Mouse (Mus musculus): ENCODE measurements around the gene Fbxw7. TPM values are rescaled to one million over a fixed set of nuclear protein-coding genes. Genes with fewer than 3 reads are reported as not detected.

Gene Fbxw7
- total and polyA plus RNA-seq, 3 experiments, result 5.8 to 27.5 (median 16.8) TPM

- H3K36me3 ChIP-seq (replicated peaks), result peaks cover 89% of the 10 kb centered on the region
- H3K4me3 ChIP-seq (ENCODE audit: low read depth, low read length), result no peak overlapping the region
- ATAC-seq (ENCODE audit: extremely low read depth, insufficient number of reproducible peaks, low FRiP score, poor library complexity, severe bottlenecking) (no peak), DNase-seq (ENCODE audit: low spot score) (no peak)
- no peak for TF ChIP-seq POLR2AphosphoS5 (IDR thresholded peaks at IDR 0.05; ENCODE audit: insufficient replicate concordance, low read depth, low read length)
- no peak for TF ChIP-seq GATA2 (IDR thresholded peaks at IDR 0.05; ENCODE audit: borderline replicate concordance, low read depth, low read length)
- H3K9me3 ChIP-seq (replicated peaks), result no peaks in the 10 kb centered on the region
- no peaks in the 10 kb centered on the region for H3K4me1 ChIP-seq (ENCODE audit: insufficient read depth, low read depth, low read length)
- H3K27me3 ChIP-seq (ENCODE audit: insufficient read depth, low read length), result no peaks in the 10 kb centered on the region
Measured at GRCm38 (mm10) chr3:84971561-84971960, 156.5 kb downstream of the Fbxw7 start.

GRCm38 (mm10) chr3:84972881-84973280 is 157.8 kb downstream of the Fbxw7 start:
- Histone ChIP-seq H3K27me3 (ENCODE audit: insufficient read depth, low read length) (no peaks in the 10 kb centered on the region), H3K4me3 (ENCODE audit: low read depth, low read length) (no peak overlapping the region), H3K36me3 (replicated peaks) (peaks cover 92% of the 10 kb centered on the region), H3K9me3 (replicated peaks) (no peaks in the 10 kb centered on the region), H3K4me1 (ENCODE audit: insufficient read depth, low read depth, low read length) (no peaks in the 10 kb centered on the region)
- TF ChIP-seq GATA2 (IDR thresholded peaks at IDR 0.05; ENCODE audit: borderline replicate concordance, low read depth, low read length) (no peak), POLR2AphosphoS5 (IDR thresholded peaks at IDR 0.05; ENCODE audit: insufficient replicate concordance, low read depth, low read length) (no peak), GATA1 (IDR thresholded peaks at IDR 0.05; ENCODE audit: borderline replicate concordance, low read length) (no peak), TAL1 (conservative IDR thresholded peaks at IDR 0.05; ENCODE audit: low read depth, low read length) (no peak), CTCF (IDR thresholded peaks at IDR 0.05; ENCODE audit: low read depth, low read length) (no peak)
- DNase-seq (ENCODE audit: low spot score), result no peak
- ATAC-seq (ENCODE audit: extremely low read depth, insufficient number of reproducible peaks, low FRiP score, poor library complexity, severe bottlenecking), result no peak

DNA sequence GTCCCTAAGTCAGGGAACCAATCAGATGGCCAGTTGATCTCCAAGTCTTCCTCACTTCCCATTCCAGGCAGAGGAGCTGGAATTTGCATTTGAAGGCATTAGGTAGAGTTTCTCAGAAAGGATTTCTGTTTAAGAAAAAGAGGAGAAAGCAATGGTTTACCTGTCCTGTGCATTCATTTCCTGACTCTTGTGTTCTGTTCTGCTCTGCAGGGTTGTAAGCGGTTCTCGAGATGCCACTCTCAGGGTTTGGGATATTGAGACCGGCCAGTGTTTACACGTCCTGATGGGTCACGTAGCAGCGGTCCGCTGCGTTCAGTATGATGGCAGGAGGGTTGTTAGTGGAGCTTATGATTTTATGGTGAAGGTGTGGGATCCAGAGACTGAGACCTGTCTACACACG is 159.1 kb downstream of the Fbxw7 start:
- Histone ChIP-seq H3K9me3 (replicated peaks) (no peaks in the 10 kb centered on the region), H3K36me3 (replicated peaks) (peaks cover 87% of the 10 kb centered on the region), H3K4me1 (ENCODE audit: insufficient read depth, low read depth, low read length) (no peaks in the 10 kb centered on the region), H3K4me3 (ENCODE audit: low read depth, low read length) (no peak overlapping the region), H3K27me3 (ENCODE audit: insufficient read depth, low read length) (no peaks in the 10 kb centered on the region)
- TF ChIP-seq GATA1 (IDR thresholded peaks at IDR 0.05; ENCODE audit: borderline replicate concordance, low read length) (no peak), POLR2AphosphoS5 (IDR thresholded peaks at IDR 0.05; ENCODE audit: insufficient replicate concordance, low read depth, low read length) (no peak), CTCF (IDR thresholded peaks at IDR 0.05; ENCODE audit: low read depth, low read length) (no peak), TAL1 (conservative IDR thresholded peaks at IDR 0.05; ENCODE audit: low read depth, low read length) (no peak), GATA2 (IDR thresholded peaks at IDR 0.05; ENCODE audit: borderline replicate concordance, low read depth, low read length) (no peak)
- DNase-seq (ENCODE audit: low spot score) (no peak), ATAC-seq (ENCODE audit: extremely low read depth, insufficient number of reproducible peaks, low FRiP score, poor library complexity, severe bottlenecking) (no peak)

DNA sequence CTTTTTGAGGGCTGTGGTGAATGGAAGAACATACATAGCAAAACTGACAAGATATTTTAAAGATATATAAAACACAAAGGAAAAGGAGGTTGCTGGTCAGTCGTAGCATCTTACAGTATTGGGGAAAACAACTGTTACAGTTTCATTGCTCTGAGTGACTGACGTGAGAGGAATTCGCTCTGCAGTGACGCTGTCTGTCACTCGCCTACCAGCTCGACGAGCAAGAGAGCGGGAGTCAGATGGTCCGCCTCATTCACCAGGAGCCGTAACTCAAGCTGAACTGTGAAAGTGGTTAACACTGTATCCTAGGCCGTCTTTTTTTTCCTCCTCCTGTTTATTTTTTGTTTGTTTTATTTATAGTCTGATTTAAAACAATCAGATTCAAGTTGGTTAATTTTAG is 163.6 kb downstream of the Fbxw7 start:
- Histone ChIP-seq H3K4me1 (ENCODE audit: insufficient read depth, low read depth, low read length) (no peaks in the 10 kb centered on the region), H3K9me3 (replicated peaks) (no peaks in the 10 kb centered on the region), H3K27me3 (ENCODE audit: insufficient read depth, low read length) (no peaks in the 10 kb centered on the region), H3K4me3 (ENCODE audit: low read depth, low read length) (no peak overlapping the region), H3K36me3 (replicated peaks) (peaks cover 65% of the 10 kb centered on the region)
- no peak for TF ChIP-seq CTCF (IDR thresholded peaks at IDR 0.05; ENCODE audit: low read depth, low read length)
- DNase-seq (ENCODE audit: low spot score) (no peak), ATAC-seq (ENCODE audit: extremely low read depth, insufficient number of reproducible peaks, low FRiP score, poor library complexity, severe bottlenecking) (no peak)

GRCm38 (mm10) chr3:84980158-84980557 is 165.1 kb downstream of the Fbxw7 start:
- H3K4me3 ChIP-seq (ENCODE audit: low read depth, low read length), result no peak overlapping the region
- DNase-seq (ENCODE audit: low spot score) (no peak), ATAC-seq (ENCODE audit: extremely low read depth, insufficient number of reproducible peaks, low FRiP score, poor library complexity, severe bottlenecking) (no peak)
- no peaks in the 10 kb centered on the region for H3K9me3 ChIP-seq (replicated peaks)
- no peaks in the 10 kb centered on the region for H3K27me3 ChIP-seq (ENCODE audit: insufficient read depth, low read length)
- TF ChIP-seq TAL1 (conservative IDR thresholded peaks at IDR 0.05; ENCODE audit: low read depth, low read length) (no peak), CTCF (IDR thresholded peaks at IDR 0.05; ENCODE audit: low read depth, low read length) (no peak), GATA1 (IDR thresholded peaks at IDR 0.05; ENCODE audit: borderline replicate concordance, low read length) (no peak)
- H3K4me1 ChIP-seq (ENCODE audit: insufficient read depth, low read depth, low read length), result no peaks in the 10 kb centered on the region
- peaks cover 53% of the 10 kb centered on the region for H3K36me3 ChIP-seq (replicated peaks)

GRCm38 (mm10) chr3:84982688-84983087 is 167.6 kb downstream of the Fbxw7 start:
- ATAC-seq (ENCODE audit: extremely low read depth, insufficient number of reproducible peaks, low FRiP score, poor library complexity, severe bottlenecking), result no peak
- H3K9me3 ChIP-seq (replicated peaks), result no peaks in the 10 kb centered on the region
- DNase-seq (ENCODE audit: low spot score), result no peak
- TF ChIP-seq CTCF (IDR thresholded peaks at IDR 0.05; ENCODE audit: low read depth, low read length) (no peak), POLR2AphosphoS5 (IDR thresholded peaks at IDR 0.05; ENCODE audit: insufficient replicate concordance, low read depth, low read length) (no peak), GATA1 (IDR thresholded peaks at IDR 0.05; ENCODE audit: borderline replicate concordance, low read length) (no peak), GATA2 (IDR thresholded peaks at IDR 0.05; ENCODE audit: borderline replicate concordance, low read depth, low read length) (no peak), TAL1 (conservative IDR thresholded peaks at IDR 0.05; ENCODE audit: low read depth, low read length) (no peak)
- H3K27me3 ChIP-seq (ENCODE audit: insufficient read depth, low read length), result no peaks in the 10 kb centered on the region
- no peak overlapping the region for H3K4me3 ChIP-seq (ENCODE audit: low read depth, low read length)
- peaks cover 29% of the 10 kb centered on the region for H3K36me3 ChIP-seq (replicated peaks)
- H3K4me1 ChIP-seq (ENCODE audit: insufficient read depth, low read depth, low read length), result no peaks in the 10 kb centered on the region

GRCm38 (mm10) chr3:84985121-84985625 is 170.1 kb downstream of the Fbxw7 start:
- ATAC-seq (ENCODE audit: extremely low read depth, insufficient number of reproducible peaks, low FRiP score, poor library complexity, severe bottlenecking), result no peak

More at GRCm38 (mm10) chr3:84985121-84985625, 170.1 kb downstream of the Fbxw7 start:
- H3K9me3 ChIP-seq (replicated peaks), result no peaks in the 10 kb centered on the region
- TF ChIP-seq POLR2AphosphoS5 (IDR thresholded peaks at IDR 0.05; ENCODE audit: insufficient replicate concordance, low read depth, low read length), result no peak
- TF ChIP-seq GATA2 (IDR thresholded peaks at IDR 0.05; ENCODE audit: borderline replicate concordance, low read depth, low read length), result no peak
- TF ChIP-seq GATA1 (IDR thresholded peaks at IDR 0.05; ENCODE audit: borderline replicate concordance, low read length), result no peak
- no peak for TF ChIP-seq CTCF (IDR thresholded peaks at IDR 0.05; ENCODE audit: low read depth, low read length)
- TF ChIP-seq TAL1 (conservative IDR thresholded peaks at IDR 0.05; ENCODE audit: low read depth, low read length), result no peak
- DNase-seq (ENCODE audit: low spot score), result no peak
- H3K36me3 ChIP-seq (replicated peaks), result peaks cover 9% of the 10 kb centered on the region
- H3K4me1 ChIP-seq (ENCODE audit: insufficient read depth, low read depth, low read length), result no peaks in the 10 kb centered on the region
- no peak overlapping the region for H3K4me3 ChIP-seq (ENCODE audit: low read depth, low read length)
- H3K27me3 ChIP-seq (ENCODE audit: insufficient read depth, low read length), result peaks cover 7% of the 10 kb centered on the region

Data from G1E (cell line).